Mouse (Mus musculus) cortical plate, adult 2 months (tissue): ENCODE data around the gene Gga1. TPM values are rescaled to one million over a fixed set of nuclear protein-coding genes. Genes with fewer than 3 reads are reported as not detected.
A peak's percentile ranks its signal among the peaks of the same experiment; 100 is the strongest.

Experiments
- H3K27ac ChIP-seq: fragments of 200-500 bp; 2 replicates; pipeline ENCODE4 v1.5.1; 2012; ENCODE audit warnings: low read length, control low read depth, inconsistent platforms; ENCODE audit not compliant: insufficient read depth
- H3K4me1 ChIP-seq: fragments of 200-500 bp; 2 replicates; pipeline ENCODE4 v1.6.1; 2011; ENCODE audit warnings: low read length; ENCODE audit not compliant: control insufficient read depth, insufficient read depth
- H3K4me3 ChIP-seq: fragments of 200-500 bp; 2 replicates; pipeline ENCODE4 v1.5.1; 2011; ENCODE audit warnings: mild to moderate bottlenecking, low read length, control low read depth; ENCODE audit not compliant: insufficient read depth
- CTCF ChIP-seq: fragments of 200-500 bp; IDR thresholded peaks from 2 replicates; pipeline ENCODE4 v1.5.1; 2011; ENCODE audit warnings: mild to moderate bottlenecking, control low read depth, low read length; ENCODE audit not compliant: insufficient read depth; ENCODE audit errors: extremely low read depth
- POLR2A ChIP-seq: fragments of 200-500 bp; IDR thresholded peaks from 2 replicates; pipeline ENCODE4 v1.6.1; 2011; ENCODE audit warnings: mild to moderate bottlenecking, low read length, control low read depth; ENCODE audit not compliant: insufficient read depth; ENCODE audit errors: extremely low read depth
- polyA plus RNA-seq: library from polyadenylated mRNA; depleted of rRNA; stranded (reverse); fragments of >200 nt; gene quantifications from 2 replicates; pipeline ENCODE4 v1.2.3, GENCODE M21; 2012

Gene Gga1
- polyA plus RNA-seq, 1 experiment, result 72.6 TPM

GRCm38 (mm10) chr15:78901422-78901789 lies 24.4 kb downstream of the Gga1 start:
- Histone ChIP-seq H3K27ac (no peak overlapping the region), H3K4me3 (no peak overlapping the region; the same call in 1 of the 2 replicates), H3K4me1 (peaks cover 2% of the 10 kb centered on the region; the same call in 1 of the 2 replicates)
- TF ChIP-seq CTCF (no peak), POLR2A (no peak)

GRCm38 (mm10) chr15:78903243-78903642 lies 26.3 kb downstream of the Gga1 start:
- peaks cover 2% of the 10 kb centered on the region; the same call in 1 of the 2 replicates for H3K4me1 ChIP-seq
- TF ChIP-seq POLR2A (no peak), CTCF (peak; percentile 87)
- no peak overlapping the region for H3K27ac ChIP-seq
- no peak overlapping the region for H3K4me3 ChIP-seq

DNA sequence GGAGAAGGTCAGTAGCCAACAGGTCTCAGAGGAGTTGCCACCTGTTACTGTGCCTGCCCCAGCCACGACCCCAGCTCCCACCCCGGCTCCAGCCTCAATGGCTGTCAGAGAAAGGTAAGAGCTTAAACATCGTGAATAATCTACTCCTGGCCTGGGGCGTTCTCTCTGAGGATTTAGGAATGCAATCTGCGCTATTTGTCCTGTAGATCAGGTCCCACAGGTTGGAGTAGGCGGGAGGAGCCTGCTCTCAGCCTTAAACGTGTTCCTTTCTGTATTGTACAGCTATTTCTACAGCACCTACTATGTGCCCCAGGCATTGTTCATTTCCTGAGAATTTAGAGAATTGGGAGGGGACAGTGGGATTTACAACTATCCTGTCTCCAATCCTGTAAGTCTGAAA lies 31.4 kb downstream of the Gga1 start:
- Histone ChIP-seq H3K4me3 (no peak overlapping the region), H3K4me1 (peaks cover 1% of the 10 kb centered on the region; the same call in 1 of the 2 replicates), H3K27ac (no peak overlapping the region)
- TF ChIP-seq CTCF (no peak), POLR2A (no peak)

GRCm38 (mm10) chr15:78908982-78909381 lies 32.0 kb downstream of the Gga1 start:
- no peak overlapping the region for H3K27ac ChIP-seq
- no peak overlapping the region for H3K4me3 ChIP-seq
- TF ChIP-seq CTCF (no peak), POLR2A (no peak)
- no peaks in the 10 kb centered on the region for H3K4me1 ChIP-seq

GRCm38 (mm10) chr15:78912040-78912439 lies 35.0 kb downstream of the Gga1 start:
- Histone ChIP-seq H3K27ac (no peak overlapping the region), H3K4me3 (no peak overlapping the region), H3K4me1 (peaks cover 4% of the 10 kb centered on the region; the same call in 1 of the 2 replicates)
- peak; percentile 46 for TF ChIP-seq CTCF
- TF ChIP-seq POLR2A, result no peak

GRCm38 (mm10) chr15:78913632-78914090 lies 36.7 kb downstream of the Gga1 start, which contains the start of gene Pdxp:
Gene Pdxp, plus strand, starts transcription at chr15:78913919.
- Histone ChIP-seq H3K4me3 (peak within 1 kb of the TSS; percentile 87), H3K27ac (peak within 1 kb of the TSS; percentile 76), H3K4me1 (peaks cover 6% of the 10 kb centered on the region)
- TF ChIP-seq CTCF (no peak), POLR2A (peak; percentile 72)

GRCm38 (mm10) chr15:78914091-78914822 lies 37.3 kb downstream of the Gga1 start:
- H3K27ac ChIP-seq, result peak overlapping the region; percentile 76
- H3K4me1 ChIP-seq, result peaks cover 6% of the 10 kb centered on the region
- peak; percentile 40; the same call in 1 of the 2 replicates for TF ChIP-seq POLR2A
- TF ChIP-seq CTCF, result no peak
- H3K4me3 ChIP-seq, result peak overlapping the region; percentile 87

DNA sequence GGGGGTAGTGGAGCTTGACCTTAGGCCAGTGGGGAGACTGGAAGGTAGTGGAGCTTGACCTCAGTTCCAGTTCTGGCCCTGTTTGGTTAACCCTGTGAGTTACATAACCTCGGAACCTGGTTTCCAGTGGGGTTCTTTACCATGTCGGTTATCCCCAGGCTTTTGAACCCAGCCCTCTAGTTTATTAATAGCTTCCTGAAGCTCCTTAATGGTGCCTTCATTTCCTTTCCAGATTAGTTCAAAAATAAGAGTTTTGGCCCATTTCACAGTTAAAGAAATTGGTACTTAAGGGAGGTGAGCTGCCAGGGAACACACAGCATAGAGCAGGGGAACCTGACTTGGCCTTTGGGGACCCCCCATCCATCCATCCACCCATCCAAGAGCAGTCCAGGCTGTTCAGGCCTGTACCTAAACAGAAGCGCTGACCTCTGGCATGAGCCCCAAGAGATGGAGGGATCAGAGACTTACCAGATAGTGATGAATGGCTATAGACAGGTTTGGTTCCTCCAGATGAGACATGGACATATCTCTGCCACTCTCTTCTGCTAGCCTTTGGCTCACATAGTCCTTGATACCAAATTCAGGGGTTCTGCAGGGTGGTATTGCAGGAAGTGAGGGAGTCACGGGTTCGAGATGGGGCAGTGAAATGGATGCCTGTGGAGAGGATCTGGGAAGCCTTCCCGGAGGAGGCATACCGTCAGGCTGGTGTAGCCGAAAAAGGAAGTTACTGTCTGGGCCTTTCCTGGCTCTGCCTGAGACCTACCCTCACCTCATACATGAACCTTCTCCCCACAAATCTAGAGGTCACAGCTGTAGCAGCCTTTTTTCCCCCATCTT lies 38.1 kb downstream of the Gga1 start:
- H3K27ac ChIP-seq, result peak overlapping the region; percentile 76
- H3K4me3 ChIP-seq, result peak overlapping the region; percentile 87
- peaks cover 6% of the 10 kb centered on the region for H3K4me1 ChIP-seq
- TF ChIP-seq CTCF (no peak), POLR2A (no peak)

- TF ChIP-seq CTCF (peak; percentile 99), POLR2A (no peak)
- Histone ChIP-seq H3K4me3 (peak overlapping the region; percentile 87), H3K4me1 (peaks cover 6% of the 10 kb centered on the region), H3K27ac (0 out of 2 replicates have a peak overlapping the region, but pooled peaks have one; percentile 76)
Observed at GRCm38 (mm10) chr15:78915660-78916017, 38.6 kb downstream of the Gga1 start.
